Mouse (Mus musculus) forebrain, embryonic 16.5 days (tissue): ENCODE results near the gene Col10a1. TPM values are rescaled to one million over a fixed set of nuclear protein-coding genes. Genes with fewer than 3 reads are reported as not detected.
A peak's percentile ranks its signal among the peaks of the same experiment; 100 is the strongest.
"Not testable (repeated sequence)": the region's sequence is repeated elsewhere in the genome, so short reads cannot be mapped to it uniquely, and the experiment has no call there.

Experiments
- ATAC-seq: fragments of 200-750 bp; cut with Nextera tagmentation; 2 replicates; pipeline ENCODE4 v1.8.0; 2017; ENCODE audit warnings: mild to moderate bottlenecking, moderate library complexity
- H3K27ac ChIP-seq: fragments of 300-500 bp; sonication (generic); 2 replicates; pipeline ENCODE4 v1.5.1; 2014; ENCODE audit warnings: low read length, control low read depth
- H3K27me3 ChIP-seq: fragments of 300-500 bp; sonication (generic); replicated peaks from 2 replicates; pipeline ENCODE4 v1.6.1; 2014; ENCODE audit warnings: low read length; ENCODE audit not compliant: control insufficient read depth, insufficient read depth
- H3K36me3 ChIP-seq: fragments of 300-500 bp; sonication (generic); 2 replicates; pipeline ENCODE4 v1.6.1; 2014; ENCODE audit not compliant: control insufficient read depth, insufficient read depth
- H3K4me1 ChIP-seq: fragments of 300-500 bp; sonication (generic); replicated peaks from 2 replicates; pipeline ENCODE4 v1.6.1; 2014; ENCODE audit warnings: low read length; ENCODE audit not compliant: control insufficient read depth, insufficient read depth
- H3K4me2 ChIP-seq: fragments of 300-500 bp; sonication (generic); 2 replicates; pipeline ENCODE4 v1.6.1; 2014; ENCODE audit warnings: mild to moderate bottlenecking, low read length, control low read depth
- H3K4me3 ChIP-seq: fragments of 300-500 bp; sonication (generic); replicated peaks from 2 replicates; pipeline ENCODE4 v1.5.1; 2014; ENCODE audit warnings: mild to moderate bottlenecking, low read length, control low read depth
- H3K9ac ChIP-seq: fragments of 300-500 bp; sonication (generic); replicated peaks from 2 replicates; pipeline ENCODE4 v1.6.1; 2014; ENCODE audit warnings: low read depth, low read length, control low read depth
- H3K9me3 ChIP-seq: fragments of 300-500 bp; sonication (generic); 2 replicates; pipeline ENCODE4 v1.6.1; 2016; ENCODE audit warnings: low read length; ENCODE audit not compliant: control insufficient read depth
- WGBS: fragments of 180-500 bp; shearing (Covaris S2); extraction: QIAGEN DNeasy Blood & Tissue Kit; methylation state at CpG from one replicate; pipeline ENCODE4 v1.1.7; 2014; 5-methylcytosine and 5-hydroxymethylcytosine counted together
- polyA plus RNA-seq: library from polyadenylated mRNA; unstranded; fragments of >200 nt; fragmentation: Nextera tagmentation; extraction: Ambion mirVana; gene quantifications from 2 replicates; pipeline ENCODE4 v1.2.1, GENCODE M21; 2015

Gene Col10a1
- polyA plus RNA-seq, 1 experiment from 2014 or later: 0.10 TPM

DNA sequence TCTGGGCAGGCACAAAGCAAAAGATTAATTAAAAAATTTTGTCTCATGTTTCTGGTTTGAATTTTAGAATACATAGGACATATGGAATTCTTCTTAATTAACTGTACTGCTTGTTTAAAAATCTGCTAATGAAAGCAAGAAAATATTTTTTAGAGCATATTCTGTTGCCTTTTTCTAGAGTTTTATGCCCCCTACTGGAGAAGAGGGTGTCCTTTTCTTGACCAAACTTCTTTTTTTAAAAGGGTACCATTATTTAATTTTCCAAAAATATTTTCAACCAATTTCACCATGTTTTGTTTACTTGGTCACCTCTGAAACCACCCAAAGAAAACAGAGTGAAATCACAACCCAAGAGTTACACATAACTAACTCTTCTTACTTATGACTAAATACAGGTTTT, 9.5 kb downstream of the Col10a1 start:
- peaks cover 2% of the 10 kb centered on the region; the same call in 1 of the 2 replicates for H3K4me1 ChIP-seq
- H3K27ac ChIP-seq: no peak overlapping the region
- no peak overlapping the region for H3K4me3 ChIP-seq
- H3K9ac ChIP-seq: no peak overlapping the region
- no peak overlapping the region for H3K4me2 ChIP-seq
- H3K9me3 ChIP-seq: no peaks in the 10 kb centered on the region
- H3K27me3 ChIP-seq: no peaks in the 10 kb centered on the region
- no peaks in the 10 kb centered on the region for H3K36me3 ChIP-seq
- no peak for ATAC-seq

- H3K4me1 ChIP-seq: no peaks in the 10 kb centered on the region
- no peaks in the 10 kb centered on the region for H3K9me3 ChIP-seq
- H3K27ac ChIP-seq: 0 out of 2 replicates have a peak within 1 kb of the TSS, but pooled peaks have one; percentile 37
- peak within 1 kb of the TSS; percentile 71 for H3K9ac ChIP-seq
- under 1% methylated on average over 49 of the region's 49 CpGs for WGBS
- H3K27me3 ChIP-seq: no peaks in the 10 kb centered on the region
- peak within 1 kb of the TSS; percentile 82 for H3K4me2 ChIP-seq
- peak; percentile 97 for ATAC-seq
- peak within 1 kb of the TSS; percentile 73 for H3K4me3 ChIP-seq
- no peaks in the 10 kb centered on the region for H3K36me3 ChIP-seq
These were observed 28.5 kb downstream of the Col10a1 start, which contains the start of gene Nt5dc1 for GRCm38 (mm10) chr10:34418204-34418756. TSS of gene Nt5dc1 (minus strand) at chr10:34418552.

DNA sequence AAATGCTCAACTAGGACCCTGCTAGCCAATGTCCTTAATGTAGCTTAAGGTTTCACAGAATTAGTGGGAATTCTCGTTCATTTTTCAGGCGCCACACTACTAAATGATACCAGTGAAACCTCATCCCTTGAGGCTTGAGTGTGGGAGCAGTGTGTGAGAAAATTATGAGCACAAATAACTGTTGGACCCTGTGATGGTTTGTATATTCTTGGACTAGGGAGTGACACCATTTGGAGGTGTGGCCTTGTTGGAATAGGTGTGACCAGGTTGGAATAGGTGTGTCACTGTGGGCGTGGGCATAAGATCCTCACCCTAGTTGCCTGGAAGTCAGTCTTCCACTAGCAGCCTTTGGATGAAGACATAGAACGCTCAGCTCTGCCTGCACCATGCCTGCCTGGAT, 29.0 kb downstream of the Col10a1 start:
- H3K36me3 ChIP-seq, H3K4me1 ChIP-seq, H3K27me3 ChIP-seq, H3K9me3 ChIP-seq, ATAC-seq, H3K27ac ChIP-seq: not testable (repeated sequence)
- Histone ChIP-seq H3K9ac (peak overlapping the region; percentile 71), H3K4me2 (peak overlapping the region; percentile 82), H3K4me3 (peak overlapping the region; percentile 73)
- WGBS: 84% methylated on average over 4 of the region's 4 CpGs

- no peak overlapping the region for H3K27ac ChIP-seq
- no peaks in the 10 kb centered on the region for H3K27me3 ChIP-seq
- H3K9me3 ChIP-seq: no peaks in the 10 kb centered on the region
- no peak overlapping the region for H3K9ac ChIP-seq
- H3K36me3 ChIP-seq: no peaks in the 10 kb centered on the region
- H3K4me2 ChIP-seq: no peak overlapping the region
- no peak for ATAC-seq
- H3K4me1 ChIP-seq: no peaks in the 10 kb centered on the region
- no peak overlapping the region for H3K4me3 ChIP-seq
These were observed 42.0 kb downstream of the Col10a1 start for GRCm38 (mm10) chr10:34431783-34432182.

DNA sequence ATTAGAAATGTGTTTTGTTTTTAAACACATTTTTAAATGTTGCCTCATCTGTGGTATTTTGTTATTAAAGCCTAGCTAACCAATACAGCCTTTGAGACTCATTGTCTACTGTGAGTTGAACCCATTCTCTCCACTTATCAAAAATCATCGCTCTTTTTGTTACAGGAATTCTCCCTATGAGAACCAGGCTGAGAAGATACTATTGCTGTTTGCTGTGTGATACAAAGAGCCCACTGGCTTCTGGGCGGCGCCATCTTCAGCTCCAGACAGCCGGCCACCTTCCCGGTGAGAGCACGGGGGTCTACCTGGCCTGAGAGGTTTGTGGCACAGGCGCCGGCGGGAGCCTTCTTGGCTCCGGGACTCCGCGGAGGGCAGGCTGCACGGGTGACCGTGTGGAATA, 44.4 kb downstream of the Col10a1 start:
- H3K27me3 ChIP-seq, ATAC-seq, H3K4me2 ChIP-seq, H3K27ac ChIP-seq, H3K9me3 ChIP-seq, H3K36me3 ChIP-seq, H3K4me1 ChIP-seq, H3K9ac ChIP-seq, H3K4me3 ChIP-seq: not testable (repeated sequence)
- 95% methylated on average over 6 of the region's 14 CpGs for WGBS

Other genes starting within 250 kb of the Col10a1 start
- gene Dse, start 182.3 kb upstream of the Col10a1 start, polyA plus RNA-seq: 4.5 and 6.2 TPM in 2 replicates
- 138 TPM in 2 replicates for gene Tspyl1, start 107.8 kb upstream of the Col10a1 start, polyA plus RNA-seq
- gene Tspyl4, start 92.5 kb upstream of the Col10a1 start, polyA plus RNA-seq: 216 and 262 TPM in 2 replicates
- 1.9 and 2.5 TPM in 2 replicates for gene Nt5dc1, start 28.6 kb downstream of the Col10a1 start, polyA plus RNA-seq
- gene Frk, start 93.4 kb downstream of the Col10a1 start, polyA plus RNA-seq: 0.75 and 0.95 TPM in 2 replicates